Mouse (Mus musculus): Measurements from ENCODE around the gene Spon1. TPM values are rescaled to one million over a fixed set of nuclear protein-coding genes. Genes with fewer than 3 reads are reported as not detected.

Gene Spon1
- polyA plus RNA-seq, 1 experiment: 1.2 TPM

GRCm38 (mm10) chr7:114086021-114086710, 320.4 kb downstream of the Spon1 start:
- no peak for TF ChIP-seq CTCF (IDR thresholded peaks at IDR 0.05; ENCODE audit: extremely low read depth, insufficient read depth, insufficient read length, insufficient replicate concordance)
- no peak for TF ChIP-seq POLR2A (IDR thresholded peaks at IDR 0.05; ENCODE audit: low read depth, low read length)
- Histone ChIP-seq H3K4me3 (ENCODE audit: extremely low read depth, insufficient read depth, insufficient read length) (no peak overlapping the region), H3K27me3 (ENCODE audit: control insufficient read depth, insufficient read depth, low read length) (no peaks in the 10 kb centered on the region), H3K36me3 (ENCODE audit: control insufficient read depth, insufficient read depth, low read length) (no peaks in the 10 kb centered on the region; the same call in 1 of the 2 replicates), H3K4me1 (ENCODE audit: control insufficient read depth, insufficient read depth, insufficient read length) (peaks cover 57% of the 10 kb centered on the region), H3K27ac (ENCODE audit: insufficient read depth, low read length) (peak overlapping the region; percentile 20; the same call in 1 of the 2 replicates)
- DNase-seq (ENCODE audit: low read depth in 1 of 2, low spot score in 2 of 2): no peak
- WGBS: 66% methylated on average over 6 of the region's 6 CpGs

DNA sequence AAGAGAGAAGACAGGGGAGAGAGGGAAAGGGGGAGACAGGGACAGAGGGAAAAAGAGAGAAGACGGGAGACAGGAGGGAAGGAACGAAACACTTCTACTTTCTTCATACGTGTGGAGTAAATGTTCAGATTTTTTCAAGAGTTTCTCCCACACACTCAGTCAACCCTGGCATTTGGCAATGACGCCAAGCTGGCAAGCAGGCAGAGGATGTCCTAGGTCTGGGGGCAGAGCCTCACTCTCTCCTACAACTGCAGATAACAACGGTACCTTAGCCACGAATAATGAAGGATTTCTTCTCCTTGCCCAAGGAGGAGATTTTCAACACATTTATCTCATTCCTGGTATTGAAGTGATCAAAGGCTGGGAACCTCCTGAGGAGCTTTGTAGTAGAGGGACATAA, 321.5 kb downstream of the Spon1 start:
- H3K4me3 ChIP-seq (ENCODE audit: extremely low read depth, insufficient read depth, insufficient read length): no peak overlapping the region
- H3K27ac ChIP-seq (ENCODE audit: insufficient read depth, low read length): peak overlapping the region; percentile 54
- H3K36me3 ChIP-seq (ENCODE audit: control insufficient read depth, insufficient read depth, low read length): no peaks in the 10 kb centered on the region
- 69% methylated on average over 6 of the region's 6 CpGs for WGBS
- TF ChIP-seq POLR2A (IDR thresholded peaks at IDR 0.05; ENCODE audit: low read depth, low read length) (no peak), CTCF (IDR thresholded peaks at IDR 0.05; ENCODE audit: extremely low read depth, insufficient read depth, insufficient read length, insufficient replicate concordance) (no peak)
- DNase-seq (ENCODE audit: low read depth in 1 of 2, low spot score in 2 of 2): no peak
- H3K27me3 ChIP-seq (ENCODE audit: control insufficient read depth, insufficient read depth, low read length): no peaks in the 10 kb centered on the region
- peaks cover 58% of the 10 kb centered on the region for H3K4me1 ChIP-seq (ENCODE audit: control insufficient read depth, insufficient read depth, insufficient read length)

DNA sequence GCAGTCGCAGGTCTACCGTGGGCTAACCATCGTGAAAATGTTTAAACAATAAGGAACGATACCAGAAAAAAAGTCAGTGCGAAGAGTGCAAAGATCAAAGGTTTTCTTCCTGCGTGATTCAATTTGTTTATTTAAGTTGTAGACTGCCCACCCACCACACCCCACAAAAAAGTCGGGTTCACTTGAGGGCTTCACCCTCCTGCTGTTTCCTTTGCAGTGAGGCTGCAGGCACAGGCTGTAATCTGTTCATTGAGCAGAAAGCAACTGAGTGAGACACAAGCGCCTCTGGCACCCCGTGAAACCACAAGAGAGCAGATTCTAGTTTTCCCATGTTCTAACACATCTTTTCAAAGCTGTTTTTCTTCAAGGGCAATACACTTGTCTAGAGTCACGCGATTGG, 322.2 kb downstream of the Spon1 start:
- Histone ChIP-seq H3K27ac (ENCODE audit: insufficient read depth, low read length) (peak overlapping the region; percentile 66; the same call in 1 of the 2 replicates), H3K36me3 (ENCODE audit: control insufficient read depth, insufficient read depth, low read length) (no peaks in the 10 kb centered on the region), H3K4me1 (ENCODE audit: control insufficient read depth, insufficient read depth, insufficient read length) (peaks cover 58% of the 10 kb centered on the region), H3K4me3 (ENCODE audit: extremely low read depth, insufficient read depth, insufficient read length) (no peak overlapping the region), H3K27me3 (ENCODE audit: control insufficient read depth, insufficient read depth, low read length) (no peaks in the 10 kb centered on the region)
- peak; percentile 41 to 55 for DNase-seq (ENCODE audit: low read depth in 1 of 2, low spot score in 2 of 2)
- no peak for TF ChIP-seq CTCF (IDR thresholded peaks at IDR 0.05; ENCODE audit: extremely low read depth, insufficient read depth, insufficient read length, insufficient replicate concordance)
- TF ChIP-seq POLR2A (IDR thresholded peaks at IDR 0.05; ENCODE audit: low read depth, low read length): no peak
- 36% methylated on average over 11 of the region's 11 CpGs for WGBS

- 88% methylated on average over 5 of the region's 5 CpGs for WGBS
- H3K36me3 ChIP-seq (ENCODE audit: control insufficient read depth, insufficient read depth, low read length): no peaks in the 10 kb centered on the region
- no peak for TF ChIP-seq POLR2A (IDR thresholded peaks at IDR 0.05; ENCODE audit: low read depth, low read length)
- TF ChIP-seq CTCF (IDR thresholded peaks at IDR 0.05; ENCODE audit: extremely low read depth, insufficient read depth, insufficient read length, insufficient replicate concordance): no peak
- no peak overlapping the region for H3K4me3 ChIP-seq (ENCODE audit: extremely low read depth, insufficient read depth, insufficient read length)
- H3K4me1 ChIP-seq (ENCODE audit: control insufficient read depth, insufficient read depth, insufficient read length): peaks cover 54% of the 10 kb centered on the region
- no peak for DNase-seq (ENCODE audit: low read depth in 1 of 2, low spot score in 2 of 2)
- no peaks in the 10 kb centered on the region for H3K27me3 ChIP-seq (ENCODE audit: control insufficient read depth, insufficient read depth, low read length)
- H3K27ac ChIP-seq (ENCODE audit: insufficient read depth, low read length): 0 out of 2 replicates have a peak overlapping the region, but pooled peaks have one; percentile 3
Measured at GRCm38 (mm10) chr7:114088918-114089317, 323.1 kb downstream of the Spon1 start.

DNA sequence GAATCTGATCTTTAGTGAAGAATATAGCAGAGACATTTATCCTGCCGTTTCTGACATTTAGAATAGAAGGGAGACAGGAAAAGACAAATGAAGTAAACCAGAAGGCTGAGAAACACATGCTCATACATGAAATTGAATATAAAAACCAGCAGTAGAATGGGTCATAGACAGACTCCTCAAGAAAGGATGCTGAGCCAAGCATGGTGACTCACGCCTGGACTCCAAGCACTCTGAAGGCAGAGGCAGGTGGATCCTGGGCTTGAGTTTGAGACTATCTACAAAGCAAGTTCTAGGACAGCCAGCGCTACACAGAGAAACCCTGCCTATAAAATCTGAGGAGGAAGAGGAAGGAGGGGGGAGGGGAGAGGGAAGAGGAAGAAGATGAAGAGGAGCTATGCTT, 324.4 kb downstream of the Spon1 start:
- Histone ChIP-seq H3K4me3 (ENCODE audit: extremely low read depth, insufficient read depth, insufficient read length) (no peak overlapping the region), H3K27me3 (ENCODE audit: control insufficient read depth, insufficient read depth, low read length) (no peaks in the 10 kb centered on the region), H3K27ac (ENCODE audit: insufficient read depth, low read length) (no peak overlapping the region), H3K4me1 (ENCODE audit: control insufficient read depth, insufficient read depth, insufficient read length) (peaks cover 55% of the 10 kb centered on the region), H3K36me3 (ENCODE audit: control insufficient read depth, insufficient read depth, low read length) (no peaks in the 10 kb centered on the region)
- DNase-seq (ENCODE audit: low read depth in 1 of 2, low spot score in 2 of 2): no peak
- no peak for TF ChIP-seq CTCF (IDR thresholded peaks at IDR 0.05; ENCODE audit: extremely low read depth, insufficient read depth, insufficient read length, insufficient replicate concordance)
- TF ChIP-seq POLR2A (IDR thresholded peaks at IDR 0.05; ENCODE audit: low read depth, low read length): no peak
- 69% methylated on average over 3 of the region's 3 CpGs for WGBS

- Histone ChIP-seq H3K4me3 (ENCODE audit: extremely low read depth, insufficient read depth, insufficient read length) (no peak overlapping the region), H3K27ac (ENCODE audit: insufficient read depth, low read length) (peak overlapping the region; percentile 45), H3K36me3 (ENCODE audit: control insufficient read depth, insufficient read depth, low read length) (no peaks in the 10 kb centered on the region), H3K4me1 (ENCODE audit: control insufficient read depth, insufficient read depth, insufficient read length) (peaks cover 55% of the 10 kb centered on the region), H3K27me3 (ENCODE audit: control insufficient read depth, insufficient read depth, low read length) (no peaks in the 10 kb centered on the region)
- 55% methylated on average over 10 of the region's 10 CpGs for WGBS
- TF ChIP-seq CTCF (IDR thresholded peaks at IDR 0.05; ENCODE audit: extremely low read depth, insufficient read depth, insufficient read length, insufficient replicate concordance) (no peak), POLR2A (IDR thresholded peaks at IDR 0.05; ENCODE audit: low read depth, low read length) (no peak)
- no peak for DNase-seq (ENCODE audit: low read depth in 1 of 2, low spot score in 2 of 2)
Measured at GRCm38 (mm10) chr7:114090892-114091545, 325.2 kb downstream of the Spon1 start.
